ENCODE assay signal across 34 mouse cellular contexts in the genomic region with DNA sequence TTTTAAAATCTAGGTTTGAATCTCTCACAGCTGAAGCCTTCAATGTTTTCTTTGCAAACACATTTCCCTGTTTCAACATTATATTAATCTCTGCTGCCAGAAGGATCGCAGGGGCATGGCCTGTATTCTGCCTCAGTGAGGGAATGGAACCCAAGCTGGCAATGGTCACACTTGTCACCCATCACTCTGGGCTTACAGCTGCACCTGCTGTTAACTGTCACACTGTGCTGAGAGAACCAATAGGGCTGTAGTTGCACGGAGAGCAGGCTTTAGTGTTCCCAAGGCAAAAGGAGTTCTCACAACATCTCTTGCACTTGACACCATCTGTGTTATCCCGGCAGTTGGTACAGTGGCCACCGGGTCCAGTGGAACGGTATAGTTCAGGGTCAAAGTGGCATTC.
"Had no signal": no experiment of that assay in that cellular context is flagged by ENCODE, and none has a peak within 500 bp of the region (broad histone marks: within the 10 kb centered on the region; RNA-seq: fewer than 3 reads in every experiment).

No protein-coding gene starts in this region.

- DNase-seq: heart, postnatal 10 days; heart, postnatal 14 days; heart, postnatal 36 days; heart, postnatal 4 days; kidney, adult 11 months; kidney, adult 18-20 months; kidney, adult 2 months; kidney, adult 8-10 months; kidney, adult 9 months; kidney, postnatal 10 days; kidney, postnatal 14 days; kidney, postnatal 25 days; kidney, postnatal 36 days; kidney, postnatal 4 days; layer of hippocampus, adult 9-11 months; layer of hippocampus, postnatal 36 days had no signal

- H3K4me1 ChIP-seq: heart, embryonic 12.5 days; heart, embryonic 13.5 days; heart, embryonic 15.5 days; hindbrain, embryonic 10.5 days; hindbrain, embryonic 12.5 days; hindbrain, embryonic 13.5 days; hindbrain, embryonic 15.5 days; intestine, embryonic 15.5 days; kidney, embryonic 15.5 days had no signal

- H3K27ac ChIP-seq: heart, embryonic 13.5 days; heart, embryonic 15.5 days; hindbrain, embryonic 10.5 days; hindbrain, embryonic 12.5 days; hindbrain, embryonic 13.5 days; hindbrain, embryonic 14.5 days; hindbrain, embryonic 15.5 days; hindbrain, postnatal 0 days; intestine, embryonic 15.5 days; kidney, embryonic 15.5 days; kidney, postnatal 0 days; layer of hippocampus, adult 2 months had no signal

- H3K4me3 ChIP-seq: heart, embryonic 12.5 days; heart, embryonic 13.5 days; heart, embryonic 15.5 days; hindbrain, embryonic 10.5 days; hindbrain, embryonic 12.5 days; hindbrain, embryonic 13.5 days; hindbrain, embryonic 15.5 days; intestine, embryonic 15.5 days; kidney, embryonic 15.5 days; layer of hippocampus, adult 2 months had no signal

- ATAC-seq: hindbrain, embryonic 16.5 days; hindbrain, postnatal 0 days; inflammation-experienced regulatory T-cells, adult 6 months; intestine, embryonic 15.5 days; intestine, embryonic 16.5 days; intestine, postnatal 0 days had no signal

- H3K36me3 ChIP-seq: heart, embryonic 12.5 days; heart, embryonic 15.5 days; hindbrain, embryonic 10.5 days; intestine, embryonic 15.5 days had no signal

- H3K4me2 ChIP-seq: heart, embryonic 11.5 days; heart, embryonic 12.5 days; heart, embryonic 13.5 days; heart, embryonic 15.5 days; hindbrain, embryonic 12.5 days; hindbrain, embryonic 13.5 days; hindbrain, embryonic 14.5 days; hindbrain, embryonic 15.5 days; intestine, embryonic 15.5 days; kidney, embryonic 15.5 days had no signal

- H3K27me3 ChIP-seq: heart, embryonic 12.5 days; heart, embryonic 13.5 days; heart, embryonic 15.5 days; hindbrain, embryonic 12.5 days; hindbrain, embryonic 13.5 days; hindbrain, embryonic 15.5 days; intestine, embryonic 15.5 days; kidney, embryonic 15.5 days had no signal

- H3K9ac ChIP-seq: heart, embryonic 12.5 days; heart, embryonic 13.5 days; heart, embryonic 15.5 days; hindbrain, embryonic 12.5 days; hindbrain, embryonic 13.5 days; hindbrain, embryonic 14.5 days; hindbrain, embryonic 15.5 days; intestine, embryonic 15.5 days; kidney, embryonic 15.5 days had no signal

- H3K9me3 ChIP-seq: hindbrain, embryonic 12.5 days; intestine, embryonic 15.5 days had no signal
